Mouse (Mus musculus): ENCODE measurements around the gene Fbxo44. TPM values are rescaled to one million over a fixed set of nuclear protein-coding genes. Genes with fewer than 3 reads are reported as not detected.

Fbxo44 gene
- polyA plus RNA-seq, 1 experiment from 2014 or later: 13.3 TPM

- H3K4me2 ChIP-seq (ENCODE audit: low read length): no peak overlapping the region
- H3K27me3 ChIP-seq (replicated peaks; ENCODE audit: control insufficient read depth, insufficient read depth, low read length): no peaks in the 10 kb centered on the region
- WGBS: 59% methylated on average over 7 of the region's 7 CpGs
- no peaks in the 10 kb centered on the region; the same call in 1 of the 2 replicates for H3K4me1 ChIP-seq (replicated peaks; ENCODE audit: control insufficient read depth, insufficient read depth, low read length)
- ATAC-seq (replicated peaks; ENCODE audit: low FRiP score, low TSS enrichment, low read depth) (no peak), DNase-seq (ENCODE audit: low spot score) (no peak)
- no peaks in the 10 kb centered on the region for H3K9me3 ChIP-seq (ENCODE audit: control insufficient read depth, low read length)
- H3K9ac ChIP-seq (ENCODE audit: low read length): no peak overlapping the region
- no peak overlapping the region for H3K4me3 ChIP-seq (ENCODE audit: low read depth, low read length)
- H3K27ac ChIP-seq (ENCODE audit: low read depth): no peak overlapping the region
- H3K36me3 ChIP-seq (ENCODE audit: control insufficient read depth, insufficient read depth, low read length): peaks cover 3% of the 10 kb centered on the region; the same call in 1 of the 2 replicates
Measured at GRCm38 (mm10) chr4:148150242-148150641, 10.0 kb downstream of the Fbxo44 start.

- Histone ChIP-seq H3K4me2 (ENCODE audit: low read length) (no peak overlapping the region), H3K27ac (ENCODE audit: low read depth) (no peak overlapping the region), H3K27me3 (replicated peaks; ENCODE audit: control insufficient read depth, insufficient read depth, low read length) (no peaks in the 10 kb centered on the region), H3K9me3 (ENCODE audit: control insufficient read depth, low read length) (no peaks in the 10 kb centered on the region), H3K4me3 (ENCODE audit: low read depth, low read length) (no peak overlapping the region), H3K36me3 (ENCODE audit: control insufficient read depth, insufficient read depth, low read length) (peaks cover 4% of the 10 kb centered on the region; the same call in 1 of the 2 replicates), H3K4me1 (replicated peaks; ENCODE audit: control insufficient read depth, insufficient read depth, low read length) (no peaks in the 10 kb centered on the region; the same call in 1 of the 2 replicates), H3K9ac (ENCODE audit: low read length) (no peak overlapping the region)
- DNase-seq (ENCODE audit: low spot score) (no peak), ATAC-seq (replicated peaks; ENCODE audit: low FRiP score, low TSS enrichment, low read depth) (no peak)
- WGBS: 52% methylated on average over 12 of the region's 12 CpGs
Measured at GRCm38 (mm10) chr4:148149540-148149939, 10.7 kb downstream of the Fbxo44 start.

- H3K27me3 ChIP-seq (replicated peaks; ENCODE audit: control insufficient read depth, insufficient read depth, low read length): no peaks in the 10 kb centered on the region
- H3K27ac ChIP-seq (ENCODE audit: low read depth): no peak overlapping the region
- H3K9me3 ChIP-seq (ENCODE audit: control insufficient read depth, low read length): no peaks in the 10 kb centered on the region
- no peak overlapping the region for H3K4me2 ChIP-seq (ENCODE audit: low read length)
- no peak overlapping the region for H3K9ac ChIP-seq (ENCODE audit: low read length)
- DNase-seq (ENCODE audit: low spot score) (no peak), ATAC-seq (replicated peaks; ENCODE audit: low FRiP score, low TSS enrichment, low read depth) (no peak)
- 0 out of 2 replicates have a peak, but pooled peaks cover 4% of the 10 kb centered on the region for H3K36me3 ChIP-seq (ENCODE audit: control insufficient read depth, insufficient read depth, low read length)
- H3K4me3 ChIP-seq (ENCODE audit: low read depth, low read length): no peak overlapping the region
- WGBS: 78% methylated on average over 2 of the region's 2 CpGs
- H3K4me1 ChIP-seq (replicated peaks; ENCODE audit: control insufficient read depth, insufficient read depth, low read length): no peaks in the 10 kb centered on the region; the same call in 1 of the 2 replicates
Measured at GRCm38 (mm10) chr4:148147714-148148113, 12.6 kb downstream of the Fbxo44 start.

- Histone ChIP-seq H3K27ac (ENCODE audit: low read depth) (no peak overlapping the region), H3K9ac (ENCODE audit: low read length) (no peak overlapping the region), H3K4me2 (ENCODE audit: low read length) (no peak overlapping the region), H3K9me3 (ENCODE audit: control insufficient read depth, low read length) (no peaks in the 10 kb centered on the region), H3K4me1 (replicated peaks; ENCODE audit: control insufficient read depth, insufficient read depth, low read length) (peaks cover 5% of the 10 kb centered on the region; the same call in 1 of the 2 replicates), H3K4me3 (ENCODE audit: low read depth, low read length) (no peak overlapping the region), H3K36me3 (ENCODE audit: control insufficient read depth, insufficient read depth, low read length) (0 out of 2 replicates have a peak, but pooled peaks cover 4% of the 10 kb centered on the region), H3K27me3 (replicated peaks; ENCODE audit: control insufficient read depth, insufficient read depth, low read length) (peaks cover 3% of the 10 kb centered on the region)
- 83% methylated on average over 5 of the region's 5 CpGs for WGBS
- DNase-seq (ENCODE audit: low spot score): no peak
- ATAC-seq (replicated peaks; ENCODE audit: low FRiP score, low TSS enrichment, low read depth): no peak
Measured at GRCm38 (mm10) chr4:148143721-148144120, 16.6 kb downstream of the Fbxo44 start.

- Histone ChIP-seq H3K4me1 (replicated peaks; ENCODE audit: control insufficient read depth, insufficient read depth, low read length) (peaks cover 5% of the 10 kb centered on the region; the same call in 1 of the 2 replicates), H3K36me3 (ENCODE audit: control insufficient read depth, insufficient read depth, low read length) (0 out of 2 replicates have a peak, but pooled peaks cover 2% of the 10 kb centered on the region), H3K27me3 (replicated peaks; ENCODE audit: control insufficient read depth, insufficient read depth, low read length) (peaks cover 16% of the 10 kb centered on the region), H3K9ac (ENCODE audit: low read length) (peak overlapping the region; percentile 64), H3K9me3 (ENCODE audit: control insufficient read depth, low read length) (no peaks in the 10 kb centered on the region), H3K27ac (ENCODE audit: low read depth) (peak overlapping the region; percentile 87), H3K4me2 (ENCODE audit: low read length) (peak overlapping the region; percentile 97), H3K4me3 (ENCODE audit: low read depth, low read length) (peak overlapping the region; percentile 79)
- ATAC-seq (replicated peaks; ENCODE audit: low FRiP score, low TSS enrichment, low read depth): peak; percentile 94
- WGBS: under 1% methylated on average over 65 of the region's 65 CpGs
- peak; percentile 99 for DNase-seq (ENCODE audit: low spot score)
Measured at GRCm38 (mm10) chr4:148140098-148141011, 19.9 kb downstream of the Fbxo44 start.

GRCm38 (mm10) chr4:148139767-148140097 is 20.6 kb downstream of the Fbxo44 start:
- no peak for DNase-seq (ENCODE audit: low spot score)

GRCm38 (mm10) chr4:148137503-148137902 is 22.8 kb downstream of the Fbxo44 start:
- 70% methylated on average over 8 of the region's 8 CpGs for WGBS
- ATAC-seq (replicated peaks; ENCODE audit: low FRiP score, low TSS enrichment, low read depth): no peak

More at GRCm38 (mm10) chr4:148139767-148140097, 20.6 kb downstream of the Fbxo44 start:
- peak; percentile 33; the same call in 1 of the 2 replicates for ATAC-seq (replicated peaks; ENCODE audit: low FRiP score, low TSS enrichment, low read depth)
- WGBS: under 1% methylated on average over 12 of the region's 12 CpGs
- Histone ChIP-seq H3K4me1 (replicated peaks; ENCODE audit: control insufficient read depth, insufficient read depth, low read length) (peaks cover 5% of the 10 kb centered on the region; the same call in 1 of the 2 replicates), H3K4me3 (ENCODE audit: low read depth, low read length) (peak overlapping the region; percentile 79), H3K36me3 (ENCODE audit: control insufficient read depth, insufficient read depth, low read length) (no peaks in the 10 kb centered on the region), H3K27ac (ENCODE audit: low read depth) (peak overlapping the region; percentile 87; the same call in 1 of the 2 replicates), H3K9me3 (ENCODE audit: control insufficient read depth, low read length) (no peaks in the 10 kb centered on the region), H3K27me3 (replicated peaks; ENCODE audit: control insufficient read depth, insufficient read depth, low read length) (peaks cover 16% of the 10 kb centered on the region), H3K4me2 (ENCODE audit: low read length) (peak overlapping the region; percentile 97), H3K9ac (ENCODE audit: low read length) (peak overlapping the region; percentile 64)

GRCm38 (mm10) chr4:148134988-148135387 is 25.3 kb downstream of the Fbxo44 start:
- no peak for ATAC-seq (replicated peaks; ENCODE audit: low FRiP score, low TSS enrichment, low read depth)
- Histone ChIP-seq H3K9me3 (ENCODE audit: control insufficient read depth, low read length) (no peaks in the 10 kb centered on the region), H3K4me2 (ENCODE audit: low read length) (no peak overlapping the region), H3K27me3 (replicated peaks; ENCODE audit: control insufficient read depth, insufficient read depth, low read length) (peaks cover 39% of the 10 kb centered on the region), H3K27ac (ENCODE audit: low read depth) (no peak overlapping the region), H3K9ac (ENCODE audit: low read length) (no peak overlapping the region), H3K4me3 (ENCODE audit: low read depth, low read length) (no peak overlapping the region), H3K36me3 (ENCODE audit: control insufficient read depth, insufficient read depth, low read length) (no peaks in the 10 kb centered on the region), H3K4me1 (replicated peaks; ENCODE audit: control insufficient read depth, insufficient read depth, low read length) (0 out of 2 replicates have a peak, but pooled peaks cover 5% of the 10 kb centered on the region)
- WGBS: 78% methylated on average over 8 of the region's 8 CpGs
- no peak for DNase-seq (ENCODE audit: low spot score)

More at GRCm38 (mm10) chr4:148137503-148137902, 22.8 kb downstream of the Fbxo44 start:
- no peak for DNase-seq (ENCODE audit: low spot score)
- H3K9me3 ChIP-seq (ENCODE audit: control insufficient read depth, low read length): no peaks in the 10 kb centered on the region
- H3K4me1 ChIP-seq (replicated peaks; ENCODE audit: control insufficient read depth, insufficient read depth, low read length): peaks cover 5% of the 10 kb centered on the region; the same call in 1 of the 2 replicates
- no peaks in the 10 kb centered on the region for H3K36me3 ChIP-seq (ENCODE audit: control insufficient read depth, insufficient read depth, low read length)
- H3K27me3 ChIP-seq (replicated peaks; ENCODE audit: control insufficient read depth, insufficient read depth, low read length): peaks cover 17% of the 10 kb centered on the region
- no peak overlapping the region for H3K4me3 ChIP-seq (ENCODE audit: low read depth, low read length)
- H3K27ac ChIP-seq (ENCODE audit: low read depth): no peak overlapping the region
- H3K4me2 ChIP-seq (ENCODE audit: low read length): no peak overlapping the region
- H3K9ac ChIP-seq (ENCODE audit: low read length): no peak overlapping the region

All from intestine, embryonic 14.5 days (tissue).